Mouse (Mus musculus) gastrocnemius, adult 8-10 months (tissue): ENCODE measurements at regions not wholly inside any gene's neighbourhood (a gene's known extent, or its start where the extent isn't known, plus 50 kb on each side); places are given as distances from the start of the nearest gene placed in this dataset.

Experiments
- DNase-seq, 2 experiments: peaks; one replicate each; pipeline ENCODE4 v3.0.0; 2022; ENCODE audit warnings: low spot score in 2 of 2

DNA sequence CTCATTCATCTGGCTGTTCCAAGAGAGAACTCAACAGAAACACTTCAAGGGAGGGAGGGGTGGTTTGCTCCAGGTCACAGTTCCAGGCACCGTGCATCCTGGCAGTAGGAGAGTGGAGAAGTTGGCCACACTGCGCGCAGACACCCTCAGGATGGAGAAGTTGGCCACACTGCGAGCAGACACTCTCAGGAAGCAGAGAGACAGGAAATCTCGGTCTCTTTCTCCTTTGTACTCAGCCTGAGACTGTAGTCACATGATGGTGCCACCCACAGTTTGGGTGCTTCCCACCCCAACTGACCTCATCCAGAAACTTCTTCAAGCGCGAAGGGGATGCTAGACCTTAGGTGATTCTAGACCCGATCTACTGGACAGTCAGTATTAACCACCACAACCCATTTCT is 170.4 kb downstream of the Bcl11b start:
- DNase-seq, result no peak

DNA sequence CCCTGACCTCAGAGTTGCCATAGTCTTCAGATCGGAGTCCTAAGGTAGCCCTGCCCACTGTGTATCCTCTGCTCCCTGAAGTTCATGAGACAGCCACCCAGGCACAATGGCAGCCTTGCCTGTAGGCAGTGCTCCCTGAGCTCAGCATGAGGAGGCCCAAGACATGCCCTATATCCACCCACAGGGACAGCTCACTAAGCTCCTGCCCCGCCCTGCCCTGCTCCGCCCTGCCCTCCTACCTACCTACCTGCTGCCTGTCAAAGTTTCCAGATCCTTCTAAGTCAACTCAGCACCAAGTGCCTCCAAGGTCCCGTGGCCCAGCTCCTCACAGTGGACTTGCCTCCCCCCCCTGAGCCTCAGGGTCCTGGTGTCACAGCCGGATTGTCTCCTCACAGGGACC is 168.9 kb downstream of the Bcl11b start:
- DNase-seq, result no peak

GRCm38 (mm10) chr12:107837741-107838140 is 165.7 kb downstream of the Bcl11b start:
- DNase-seq, result no peak

GRCm38 (mm10) chr12:107844631-107845030 is 158.8 kb downstream of the Bcl11b start:
- no peak for DNase-seq

DNA sequence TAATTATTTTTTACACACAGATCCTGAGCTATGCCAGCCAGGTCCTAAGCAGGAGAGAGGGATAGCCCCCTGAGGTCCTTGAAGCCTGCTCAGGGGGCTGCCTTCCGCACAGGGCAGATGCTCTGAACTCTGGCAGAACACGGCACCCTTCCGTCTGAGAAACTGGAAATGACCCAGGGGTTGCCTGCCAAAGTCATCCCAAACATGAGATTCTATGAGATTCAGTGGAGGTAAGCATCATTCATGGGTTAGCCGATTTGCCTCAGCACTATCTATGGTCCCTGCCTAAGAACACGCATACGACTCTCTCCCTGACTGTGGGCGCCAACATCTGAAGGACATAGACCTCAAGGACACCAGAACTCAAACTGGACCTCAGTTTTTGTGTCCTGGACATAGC is 152.8 kb downstream of the Bcl11b start:
- no peak for DNase-seq

GRCm38 (mm10) chr12:107852921-107853320 is 150.5 kb downstream of the Bcl11b start:
- DNase-seq, result no peak

DNA sequence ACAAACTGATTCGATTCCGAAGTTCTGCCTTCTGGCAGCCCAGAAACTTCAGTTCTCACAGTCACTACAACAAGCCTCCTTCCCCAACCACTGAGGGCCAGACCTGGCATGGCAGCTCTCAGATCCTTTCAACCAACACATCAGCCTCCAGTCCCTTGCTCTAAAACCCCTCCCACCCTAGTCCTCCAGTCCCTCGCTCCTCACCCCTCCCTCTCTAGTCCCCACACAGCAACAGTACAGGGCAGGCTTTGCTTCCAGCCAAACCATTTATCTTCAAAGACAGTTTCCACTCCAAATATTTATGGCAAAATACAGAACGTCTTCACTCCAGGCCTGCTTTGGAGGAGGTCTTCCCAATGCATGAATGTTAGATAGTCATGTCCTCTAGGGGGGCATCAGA is 147.9 kb downstream of the Bcl11b start:
- DNase-seq, result no peak

DNA sequence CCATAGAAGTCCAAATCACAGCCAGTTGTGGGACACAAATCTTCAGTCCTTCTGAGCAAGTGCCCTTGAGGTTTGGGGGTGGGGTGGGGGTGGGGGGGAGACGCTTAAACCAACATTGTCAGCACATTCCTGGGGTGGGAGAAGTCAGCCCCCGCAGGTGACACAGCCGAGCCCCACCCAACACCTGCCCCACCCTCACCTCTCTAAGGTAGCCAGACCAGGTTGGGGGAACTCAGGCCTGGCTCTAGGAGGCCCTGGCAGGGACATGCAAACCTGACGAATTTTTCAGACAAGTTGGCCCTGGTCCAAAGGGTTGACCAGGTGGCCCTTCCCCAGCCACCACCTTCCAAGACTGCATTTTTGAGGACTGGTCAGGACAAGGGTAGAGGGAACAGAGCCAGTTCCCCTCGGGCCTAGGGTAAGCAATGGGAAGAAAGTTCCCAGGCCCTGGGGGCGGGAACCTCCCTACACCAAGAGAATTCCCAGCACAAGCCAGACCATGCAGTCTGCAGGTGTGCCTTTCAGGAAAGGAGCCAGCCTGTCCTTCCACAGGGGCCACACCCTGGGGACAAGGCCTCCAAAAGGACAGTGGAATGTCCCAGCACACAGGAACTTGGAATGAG is 146.9 kb downstream of the Bcl11b start:
- no peak for DNase-seq

DNA sequence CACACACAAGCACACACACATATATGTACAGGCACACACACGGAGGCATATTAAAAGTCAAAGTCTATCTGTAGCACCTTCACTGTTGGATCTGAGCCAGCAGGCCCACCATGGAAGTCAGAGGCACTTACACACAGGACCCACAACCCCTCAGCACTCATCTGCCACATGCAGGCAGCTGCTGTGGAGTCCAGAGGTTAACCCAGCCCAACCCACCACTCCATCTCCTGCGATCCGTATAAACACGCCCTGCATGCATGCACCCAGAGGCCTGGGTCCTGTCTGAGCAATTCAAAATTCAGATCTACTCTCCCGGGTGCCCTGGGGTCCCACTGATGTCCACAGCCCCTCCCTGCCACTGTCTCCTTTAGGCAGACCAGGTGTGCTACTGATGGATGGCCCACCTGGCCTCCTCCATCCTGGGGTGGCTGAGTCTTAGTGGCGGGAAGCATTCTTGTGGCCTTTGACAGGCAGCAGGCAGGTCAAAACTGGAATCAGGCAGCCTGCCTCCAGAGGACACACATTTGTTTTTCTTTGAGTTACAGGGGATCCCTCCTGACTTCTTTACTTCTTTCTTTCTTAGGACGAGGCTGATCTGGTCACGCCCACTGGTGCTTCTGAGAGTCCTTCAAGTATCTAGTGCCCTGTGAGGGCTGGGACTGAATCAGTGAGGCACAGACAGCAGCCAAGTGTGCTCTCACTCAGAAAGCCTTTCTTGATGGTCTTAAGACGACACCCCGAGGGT is 144.7 kb downstream of the Bcl11b start:
- DNase-seq, result no peak

DNA sequence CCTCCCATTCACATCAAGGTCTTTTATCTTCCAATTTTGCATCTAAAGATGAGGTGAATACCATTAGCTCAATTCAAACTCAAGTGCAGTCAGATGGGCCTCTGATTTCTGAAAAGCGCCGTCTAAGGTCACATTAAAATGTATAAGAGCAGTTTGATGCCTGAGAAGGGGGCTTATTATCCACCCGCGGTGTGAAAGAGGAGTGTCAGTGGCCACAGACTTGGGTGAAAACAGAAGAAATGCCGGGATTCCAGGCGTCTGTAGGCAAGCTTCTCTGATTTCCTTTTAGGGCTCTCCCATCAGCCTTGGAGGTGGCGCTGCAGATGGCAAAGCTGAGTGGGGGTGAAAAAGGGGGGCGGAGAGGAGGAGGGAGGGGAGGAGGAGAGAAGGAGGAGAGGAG is 143.7 kb downstream of the Bcl11b start:
- no peak for DNase-seq

- DNase-seq, result no peak
Measured at GRCm38 (mm10) chr12:107860358-107860757, 143.0 kb downstream of the Bcl11b start.
